Mouse (Mus musculus) adrenal gland, adult 18-20 months (tissue): ENCODE results near the gene Tigar. TPM values are rescaled to one million over a fixed set of nuclear protein-coding genes. Genes with fewer than 3 reads are reported as not detected.

ENCODE experiments used
- DNase-seq, 2 experiments: peaks; one replicate each; pipeline ENCODE4 v3.0.0; 2021 to 2022; ENCODE audit warnings: low spot score in 2 of 2
- long read RNA-seq, 2 experiments: library from polyadenylated mRNA; stranded (forward); transcript quantifications; one replicate each; pipeline ENCODE4 v2.0.0; 2021
- total RNA-seq, 2 experiments: library from RNA; stranded (reverse); gene quantifications; 1 replicate in 1 of 2; 2 replicates in 1 of 2; pipeline ENCODE4 v1.2.3; 2021

The Tigar gene
- 10 to 100 TPM; 16.5 to 21.9 TPM for total RNA-seq
- long read RNA-seq, experiment 1, transcript Tigar-201 (6 exons, 3,651 nt) = major isoform, 6 of 8 reads
- long read RNA-seq, experiment 1, partial matches to known transcripts = 1 of 8 reads
- long read RNA-seq, experiment 1, other reads (novel, unspliced or antisense) = 1 of 8 reads
- long read RNA-seq, experiment 2, transcript Tigar-201 (6 exons, 3,651 nt) = major isoform, 5 of 8 reads
- long read RNA-seq, experiment 2, partial matches to known transcripts = 0 of 8 reads
- long read RNA-seq, experiment 2, other reads (novel, unspliced or antisense) = 3 of 8 reads

DNA sequence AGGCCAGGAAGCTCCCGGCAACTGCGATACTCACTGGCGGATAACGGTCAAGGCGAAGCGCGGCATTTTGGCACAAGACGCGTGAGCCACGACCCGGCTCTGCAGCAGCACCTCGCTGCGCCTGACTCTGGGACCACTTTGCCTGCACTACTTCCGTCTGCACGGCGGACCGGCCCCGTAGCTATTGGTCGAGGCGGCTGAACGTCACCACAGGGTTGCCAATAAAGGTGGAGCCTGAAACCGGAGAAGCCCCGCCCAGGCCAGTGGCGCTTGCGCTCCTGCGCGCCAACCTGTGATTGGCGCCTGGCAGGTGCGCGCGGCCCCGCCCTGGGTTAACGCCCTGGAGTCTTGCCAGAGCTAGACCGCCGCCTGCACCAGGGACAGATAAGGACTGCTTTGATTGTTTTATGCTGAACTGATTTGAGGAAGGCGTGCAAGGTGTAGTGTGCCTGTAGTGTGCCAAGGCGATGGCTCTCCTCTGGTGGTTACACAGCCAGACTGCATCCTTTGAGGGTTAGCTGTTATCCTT is at the start of gene Tigar:
Tigar (minus strand) TSS at position 156 of the 529 bp plus-strand sequence.
- DNase-seq = peak; percentile 82 to 88

DNA sequence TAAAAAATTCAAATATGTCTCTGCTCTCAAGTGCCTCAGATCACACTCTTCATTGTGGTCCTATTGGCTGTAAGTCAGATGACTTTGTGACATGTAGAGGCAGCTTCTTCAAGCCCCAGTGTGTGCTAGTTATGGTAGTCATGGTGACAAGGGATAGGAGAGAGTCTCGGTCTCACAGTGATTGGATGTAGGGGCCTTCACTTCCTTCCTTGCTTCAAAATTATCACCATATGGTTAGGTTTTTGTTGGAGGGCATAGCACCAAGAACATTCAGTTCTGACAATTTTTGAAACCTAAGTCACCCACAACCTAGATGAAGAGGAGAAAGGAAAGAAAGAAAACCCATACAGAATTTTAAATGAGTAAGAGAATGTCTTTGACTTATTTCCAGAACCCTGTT is 48.0 kb upstream of the Tigar start:
- no peak for DNase-seq

DNA sequence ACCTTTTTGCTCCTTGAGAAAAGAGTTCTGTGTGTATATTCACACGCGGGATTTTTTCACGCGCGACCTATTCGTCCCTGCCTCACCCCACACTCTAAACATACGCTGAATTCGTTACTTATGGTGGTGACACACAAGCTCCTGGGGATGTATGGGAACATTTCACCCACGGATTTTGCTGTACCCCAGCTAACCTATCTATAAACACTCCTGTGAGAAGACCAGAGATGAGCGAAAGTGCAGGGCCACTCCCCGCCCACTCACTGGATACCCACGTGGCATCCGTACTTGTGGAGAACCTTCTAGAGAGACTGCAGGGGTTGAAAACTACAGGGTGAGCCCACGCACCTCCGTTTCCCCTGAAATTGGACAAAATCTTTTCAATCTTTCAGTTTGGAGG is 46.1 kb upstream of the Tigar start:
- peak in 1 of 2 experiments; percentile 45 for DNase-seq

DNA sequence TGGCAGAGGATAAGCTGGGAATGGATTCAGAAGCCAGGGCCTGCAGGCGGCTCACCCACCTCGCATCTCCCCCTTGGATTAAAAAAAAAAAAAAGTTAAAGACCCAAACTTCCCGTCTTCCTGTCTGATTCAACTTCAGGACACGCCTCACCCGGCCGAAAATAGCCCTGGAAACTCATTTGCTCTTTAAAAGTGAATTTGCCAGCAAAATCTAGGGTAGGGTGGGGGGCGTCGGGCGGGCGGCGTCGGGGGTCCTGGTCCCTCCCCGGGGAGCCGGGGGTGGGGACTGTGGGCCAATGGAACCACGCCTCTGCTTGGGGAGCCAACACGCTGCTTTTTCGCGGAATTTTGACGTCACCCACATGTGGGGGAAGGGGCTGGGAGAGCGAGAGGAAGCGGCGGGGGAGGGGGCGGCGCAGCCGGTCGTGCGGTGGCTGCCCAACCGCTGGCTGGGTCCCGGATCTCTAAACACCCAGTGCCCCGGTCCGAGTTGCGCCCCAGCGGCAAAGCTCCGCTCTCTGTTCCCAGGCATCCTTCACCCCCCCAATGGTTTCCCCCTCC is 45.4 kb upstream of the Tigar start:
- DNase-seq = peak; percentile 63 to 75

DNA sequence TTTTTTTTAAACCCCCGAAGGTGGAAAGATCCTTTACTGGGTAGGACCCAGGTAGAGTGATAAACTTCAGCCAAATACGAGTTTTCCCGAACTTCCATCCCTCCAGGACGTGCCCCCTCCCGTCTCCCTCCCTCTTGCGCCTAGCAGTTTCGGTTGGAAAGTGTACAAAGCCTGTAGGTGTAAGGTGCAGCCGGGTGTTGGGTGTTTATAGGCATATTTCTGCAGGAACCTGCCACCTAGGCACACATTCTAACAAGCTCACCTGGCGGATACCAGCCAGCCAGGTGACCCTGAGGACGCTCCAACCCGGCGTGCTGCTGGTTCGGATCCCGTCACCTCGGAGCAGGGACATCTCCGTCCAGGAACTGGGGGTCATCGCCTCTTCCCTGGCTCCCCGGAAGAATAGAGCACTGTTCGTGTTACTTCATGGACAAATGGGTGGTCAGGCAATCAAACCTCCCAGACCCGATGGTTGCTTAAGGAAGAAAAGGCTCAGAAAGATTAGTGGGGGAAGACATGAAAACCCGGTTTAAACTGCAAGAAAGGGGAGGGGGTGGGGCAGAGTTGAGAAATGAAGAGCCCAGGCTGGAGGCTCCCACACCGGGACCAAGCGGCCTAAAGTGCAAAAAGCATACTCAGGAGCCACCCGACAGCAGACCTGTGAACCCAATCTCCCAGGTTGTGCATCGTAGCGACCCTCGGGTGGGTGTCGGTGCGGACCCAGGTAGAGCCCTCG is 44.8 kb upstream of the Tigar start:
- DNase-seq = peak in 1 of 2 experiments; percentile 32

DNA sequence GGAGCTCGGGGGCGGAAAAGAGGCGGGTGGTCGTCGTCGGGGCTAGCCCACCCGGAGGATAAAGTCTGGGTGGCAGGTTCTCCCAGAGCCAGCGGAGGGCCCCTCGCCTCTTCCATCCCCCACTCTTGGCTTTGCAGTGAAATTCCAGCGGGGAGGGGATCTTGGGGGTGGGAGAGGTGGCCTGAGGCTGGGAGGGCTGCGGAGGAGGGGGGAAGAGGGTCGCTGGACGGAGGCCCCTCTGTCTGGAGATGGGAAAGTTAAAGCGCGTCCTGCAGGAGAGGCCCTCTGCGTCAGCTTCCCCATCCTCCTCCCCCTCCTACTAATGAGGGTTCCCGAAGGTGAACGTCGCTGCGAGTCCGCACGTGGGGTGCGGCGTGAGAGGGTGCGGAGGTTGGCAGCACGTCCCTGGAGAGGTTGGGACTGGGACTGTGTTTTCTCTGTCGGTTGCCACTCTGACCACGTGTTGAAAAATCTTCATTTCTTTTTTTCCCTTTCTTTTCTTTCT is 44.0 kb upstream of the Tigar start:
- peak; percentile 57 to 69 for DNase-seq

DNA sequence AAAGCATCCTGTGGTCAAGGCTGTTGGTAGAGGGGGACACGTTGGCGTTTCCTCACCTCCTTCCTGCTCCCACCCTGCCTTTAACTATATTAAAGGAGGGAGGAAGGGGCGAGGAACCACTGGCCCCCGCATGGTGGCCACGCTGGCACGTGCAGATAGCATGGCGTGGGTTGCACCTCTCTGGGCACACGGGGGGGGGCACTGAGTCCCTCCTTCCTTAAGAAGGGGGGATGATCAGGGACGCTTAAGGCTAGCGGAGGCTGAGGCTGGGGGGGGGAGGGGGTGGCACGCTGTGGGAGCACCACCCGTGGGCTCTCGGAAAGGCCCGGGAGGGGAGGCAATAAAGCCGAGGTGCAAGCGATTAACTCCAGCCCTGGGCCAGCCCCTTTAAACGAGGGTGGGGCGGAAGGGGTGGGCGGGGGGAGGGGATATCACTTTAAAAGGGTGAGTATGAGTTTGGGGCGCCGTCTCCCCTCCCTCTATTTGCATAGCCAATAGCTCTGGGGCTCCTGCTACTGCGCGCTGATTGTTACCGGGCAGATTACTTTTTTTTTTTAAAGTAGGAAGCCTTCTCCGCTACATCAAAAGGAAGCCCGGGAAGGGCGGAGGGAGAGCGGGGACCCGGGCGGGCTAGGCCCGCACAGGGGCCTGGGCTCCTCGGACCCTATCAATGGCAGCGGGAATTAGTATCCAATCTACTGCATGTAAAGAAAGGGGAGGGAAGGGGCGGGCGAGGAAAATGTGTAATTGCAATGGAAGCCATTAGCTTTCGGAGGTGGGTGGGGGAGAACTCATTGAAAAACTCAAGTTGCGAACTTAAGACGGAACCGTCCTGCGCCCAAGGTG is 43.0 kb upstream of the Tigar start, which contains the start of gene Ccnd2:
Ccnd2 (minus strand) TSS at position 88 of the 846 bp plus-strand sequence.
- DNase-seq = peak; percentile 52 to 62

DNA sequence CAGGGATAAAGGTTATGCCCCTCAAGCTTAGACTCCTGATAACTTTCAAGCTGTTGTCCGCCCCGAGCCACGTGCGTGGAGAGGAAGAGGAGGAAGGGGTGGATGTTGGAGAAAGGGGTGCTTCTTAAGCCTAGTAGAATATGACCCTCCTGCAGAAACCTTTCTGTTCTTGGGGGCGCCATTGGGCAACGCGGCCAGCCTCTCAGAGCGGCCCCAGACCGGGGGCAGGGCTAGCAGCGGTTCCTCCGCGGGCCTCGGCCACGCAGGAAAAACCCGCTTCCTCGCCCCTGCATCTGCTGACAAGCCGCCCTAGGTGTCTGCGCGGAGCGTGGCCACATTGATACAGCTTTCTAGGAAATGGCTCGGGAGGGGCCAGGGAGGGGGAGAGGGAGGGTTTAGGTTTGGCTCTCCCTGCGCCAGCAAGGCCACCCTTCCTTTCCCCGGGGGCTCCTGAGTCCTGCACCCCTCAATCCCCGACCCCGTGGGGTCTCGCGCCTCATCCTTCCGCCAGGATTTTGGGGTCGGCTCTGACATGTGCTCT is 42.3 kb upstream of the Tigar start:
- DNase-seq = peak; percentile 53 to 61

DNA sequence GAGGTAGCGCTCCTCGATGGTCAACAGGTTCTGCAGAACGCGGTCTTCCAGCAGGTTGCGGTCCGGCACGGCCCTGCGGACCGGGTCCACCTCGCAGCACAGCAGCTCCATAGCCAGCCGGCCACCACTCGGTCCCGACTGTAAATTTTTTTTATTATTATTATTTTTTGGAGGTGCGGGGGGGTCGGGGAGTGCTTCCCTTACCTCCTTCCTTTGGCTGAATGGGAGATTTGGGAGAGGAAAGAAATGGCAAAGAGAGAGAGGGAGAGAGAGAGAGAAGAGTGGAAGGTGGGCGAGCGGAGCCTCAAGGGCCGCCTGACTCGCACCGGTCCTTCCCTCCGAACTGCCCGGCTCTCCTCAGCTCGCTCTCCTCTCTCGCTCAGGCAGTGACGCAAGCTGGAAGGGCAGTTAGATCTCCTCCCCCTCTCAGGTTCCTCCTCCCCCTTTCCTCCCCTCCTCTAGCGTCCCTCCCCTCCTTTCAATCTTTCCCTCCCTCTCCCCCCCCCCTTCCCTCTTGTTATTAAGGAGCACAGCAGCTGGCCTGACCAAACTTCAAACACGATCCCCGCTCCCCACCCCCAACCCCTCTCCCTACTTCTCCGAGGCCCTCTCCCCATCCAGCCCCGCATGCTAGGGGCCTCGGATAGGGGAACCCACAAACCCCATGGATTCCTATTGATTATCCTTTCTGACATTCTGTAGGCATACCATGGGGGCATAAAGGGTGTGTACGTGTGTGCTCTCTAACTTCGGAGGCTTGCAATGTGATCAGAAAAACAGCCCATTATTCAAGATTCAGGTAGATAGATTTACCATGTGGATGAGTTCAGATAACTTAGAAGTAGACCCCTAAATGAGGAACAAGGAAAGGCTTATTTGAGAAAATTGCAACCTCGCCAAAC is 41.6 kb upstream of the Tigar start:
- peak; percentile 83 to 89 for DNase-seq

DNA sequence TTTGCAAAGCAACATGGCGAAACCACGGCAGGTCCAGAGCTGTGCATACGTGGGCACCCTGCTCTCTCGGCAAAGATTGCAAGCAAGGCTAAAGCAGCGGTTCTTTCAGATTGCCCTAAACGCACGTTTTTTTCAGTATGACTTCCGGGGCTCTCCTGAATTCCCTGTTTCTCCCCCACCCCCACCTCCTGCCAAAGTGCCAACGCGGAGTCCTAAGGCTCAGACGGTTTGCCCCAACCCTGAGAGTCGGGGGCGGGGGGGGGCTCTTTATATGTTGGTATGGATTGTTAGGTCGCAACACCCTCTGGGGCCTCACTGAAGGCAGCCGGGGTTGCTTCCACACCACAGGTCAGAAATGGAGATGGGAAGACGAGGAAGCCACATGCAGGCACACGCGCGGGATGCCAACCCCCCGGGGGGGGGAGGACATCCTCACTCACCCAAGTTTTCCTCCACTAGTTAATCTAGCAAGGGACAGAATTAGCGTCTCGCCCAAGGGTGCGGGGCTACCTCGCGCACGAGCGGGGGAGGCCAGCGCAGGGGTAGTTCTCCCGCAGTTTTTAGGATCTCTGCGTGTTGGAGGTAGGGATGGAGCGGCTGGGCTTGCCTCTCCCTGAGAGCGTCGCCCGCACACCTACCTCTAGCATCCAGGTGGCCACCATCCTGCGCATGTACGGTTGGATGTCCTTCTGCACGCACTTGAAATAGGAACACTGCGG is 40.7 kb upstream of the Tigar start:
- peak in 1 of 2 experiments; percentile 47 for DNase-seq

DNA sequence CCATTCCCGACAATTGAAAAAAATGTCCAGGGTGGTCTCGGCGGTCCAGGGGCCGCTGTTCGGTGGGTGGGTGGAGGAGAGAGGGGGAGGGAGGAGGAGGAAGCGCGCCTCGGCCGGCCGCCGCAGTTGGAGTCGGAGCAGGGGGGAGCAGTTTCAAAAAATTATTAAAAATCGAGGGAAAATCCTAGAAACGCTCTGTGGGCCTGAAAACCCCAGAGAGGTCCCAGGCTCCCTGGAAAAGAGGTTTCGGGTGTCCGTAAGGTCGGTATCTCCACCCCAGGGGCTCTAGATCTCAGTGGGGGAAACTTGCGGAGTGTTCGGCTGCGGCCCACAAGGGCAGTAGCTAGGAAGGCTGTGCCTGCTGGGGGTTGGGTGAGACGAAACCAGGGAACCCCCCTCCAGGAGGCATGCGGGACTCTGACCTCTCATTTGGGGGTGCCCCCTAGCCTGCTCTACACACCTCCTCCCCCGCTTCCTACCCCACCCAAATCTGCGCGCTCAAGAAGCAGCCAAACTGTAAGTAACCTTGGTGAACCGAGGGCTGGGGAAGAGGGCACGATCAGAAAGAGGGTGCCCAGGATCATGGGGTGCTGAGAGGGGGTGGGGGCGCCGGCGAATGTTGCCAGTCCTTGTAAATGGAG is 40.1 kb upstream of the Tigar start:
- DNase-seq = peak; percentile 52 to 56

DNA sequence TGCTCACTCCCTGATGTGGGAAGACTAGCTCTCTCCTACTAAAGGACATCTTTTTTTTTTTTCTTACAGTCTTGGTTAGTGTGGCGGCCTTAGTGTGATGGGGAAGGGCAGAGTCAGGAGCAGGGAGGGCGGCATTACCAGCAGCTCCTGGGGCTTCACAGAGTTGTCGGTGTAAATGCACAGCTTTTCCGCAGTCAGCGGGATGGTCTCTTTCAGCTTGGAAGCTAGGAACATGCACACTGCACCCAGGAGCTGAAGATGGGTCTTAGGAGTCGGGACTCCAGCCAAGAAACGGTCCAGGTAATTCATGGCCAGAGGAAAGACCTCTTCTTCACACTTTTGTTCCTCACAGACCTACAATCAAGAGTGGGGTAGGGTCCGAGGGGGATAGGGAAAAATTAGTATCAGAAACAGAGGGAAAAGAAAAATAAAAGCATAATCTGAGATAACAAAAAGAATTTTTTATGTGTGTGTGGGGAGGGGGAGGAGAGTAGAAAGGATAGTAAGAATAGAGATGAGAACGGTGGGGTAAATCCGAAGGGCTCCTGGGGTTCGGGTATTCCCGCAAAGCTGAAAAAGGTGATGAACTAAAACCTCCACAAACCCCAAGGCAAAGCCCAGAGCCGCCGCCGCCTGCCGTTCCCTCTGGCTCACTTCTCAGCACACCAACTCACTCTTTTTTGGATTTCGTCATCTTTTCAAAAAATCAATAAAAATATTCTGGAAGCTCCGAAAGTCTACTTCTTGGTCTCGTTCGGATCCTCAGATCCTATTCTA is 39.4 kb upstream of the Tigar start:
- DNase-seq = peak in 1 of 2 experiments; percentile 42

DNA sequence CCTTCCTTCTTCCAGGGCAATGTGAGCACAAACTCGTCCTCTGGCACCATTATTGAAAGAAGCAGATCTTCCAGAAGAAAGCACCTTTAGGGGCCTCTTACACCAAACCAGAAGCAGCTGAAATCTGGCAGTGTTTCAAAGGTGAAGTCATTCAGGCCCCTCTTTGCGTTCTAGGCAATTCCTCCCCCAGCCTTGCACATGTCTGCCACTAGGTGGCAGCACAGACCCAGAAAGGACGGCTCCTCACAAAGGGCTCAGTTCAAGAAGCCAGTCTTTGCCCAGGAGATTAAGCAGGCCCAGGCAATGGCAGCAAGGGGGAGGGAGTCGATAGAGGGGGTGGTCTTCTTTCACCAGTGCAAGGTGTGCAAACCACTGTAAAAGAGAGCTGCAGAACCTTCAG is 38.3 kb upstream of the Tigar start:
- DNase-seq = peak; percentile 86 to 87

DNA sequence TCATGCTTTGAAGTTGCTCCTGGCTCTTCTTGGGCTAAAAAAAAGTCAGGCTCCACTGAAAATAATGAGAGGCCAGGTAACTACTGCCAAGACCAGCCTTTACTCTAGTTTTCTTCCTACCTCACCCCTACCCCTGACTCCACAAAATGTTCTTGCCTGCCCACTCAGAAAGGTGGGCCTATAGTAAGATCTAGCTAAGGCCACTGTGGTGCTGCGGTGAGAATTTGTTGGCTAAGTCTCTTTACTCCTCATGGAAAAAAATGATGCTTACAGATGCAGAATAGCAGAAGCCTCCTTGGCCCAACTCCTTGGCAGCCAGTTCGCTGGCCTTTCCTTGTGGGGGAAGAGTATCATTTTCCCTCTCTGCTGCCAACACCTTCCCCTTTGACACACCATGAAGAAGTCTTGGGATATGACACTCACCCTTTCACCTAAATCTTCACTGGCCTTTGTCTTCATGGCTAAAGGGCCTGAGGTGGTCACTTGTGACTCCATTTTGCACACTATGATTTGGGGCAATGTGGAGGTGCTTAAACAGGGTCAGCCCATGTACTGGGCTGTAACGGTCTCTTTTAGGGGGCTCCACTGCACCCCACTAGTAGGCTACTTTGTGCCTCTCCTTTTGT is 37.1 kb upstream of the Tigar start:
- no peak for DNase-seq

DNA sequence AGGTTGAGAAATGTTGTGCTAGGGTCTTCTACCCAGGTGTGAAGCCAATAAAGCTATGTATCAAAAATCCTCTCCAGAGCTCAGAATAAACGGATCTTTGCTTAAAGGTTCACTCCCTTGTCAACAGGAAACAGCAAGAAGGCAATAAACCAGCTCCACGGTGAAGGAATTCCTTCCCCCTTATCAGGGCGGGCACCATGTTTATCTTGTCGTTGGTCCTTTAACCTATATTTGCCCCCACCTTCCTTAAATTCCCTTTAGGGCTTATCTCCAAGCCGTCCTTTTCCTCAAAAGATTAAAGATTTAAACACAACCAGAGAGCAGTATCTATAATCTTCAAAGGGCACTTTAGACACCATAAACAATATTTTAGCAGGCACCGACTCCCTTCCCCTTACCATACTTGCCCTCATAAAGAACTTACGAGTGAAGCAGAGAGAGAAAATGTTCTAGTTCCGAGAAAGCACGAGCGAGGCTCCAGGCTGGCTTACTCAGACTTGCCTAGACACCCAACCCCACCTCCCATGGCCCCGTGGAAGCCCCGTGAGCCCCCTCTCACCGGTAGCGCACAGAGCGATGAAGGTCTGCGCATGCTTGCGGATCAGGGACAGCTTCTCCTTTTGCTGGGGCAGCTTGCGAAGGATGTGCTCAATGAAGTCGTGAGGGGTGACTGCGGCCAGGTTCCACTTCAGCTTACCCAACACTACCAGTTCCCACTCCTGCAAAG is 36.3 kb upstream of the Tigar start:
- DNase-seq = no peak

DNA sequence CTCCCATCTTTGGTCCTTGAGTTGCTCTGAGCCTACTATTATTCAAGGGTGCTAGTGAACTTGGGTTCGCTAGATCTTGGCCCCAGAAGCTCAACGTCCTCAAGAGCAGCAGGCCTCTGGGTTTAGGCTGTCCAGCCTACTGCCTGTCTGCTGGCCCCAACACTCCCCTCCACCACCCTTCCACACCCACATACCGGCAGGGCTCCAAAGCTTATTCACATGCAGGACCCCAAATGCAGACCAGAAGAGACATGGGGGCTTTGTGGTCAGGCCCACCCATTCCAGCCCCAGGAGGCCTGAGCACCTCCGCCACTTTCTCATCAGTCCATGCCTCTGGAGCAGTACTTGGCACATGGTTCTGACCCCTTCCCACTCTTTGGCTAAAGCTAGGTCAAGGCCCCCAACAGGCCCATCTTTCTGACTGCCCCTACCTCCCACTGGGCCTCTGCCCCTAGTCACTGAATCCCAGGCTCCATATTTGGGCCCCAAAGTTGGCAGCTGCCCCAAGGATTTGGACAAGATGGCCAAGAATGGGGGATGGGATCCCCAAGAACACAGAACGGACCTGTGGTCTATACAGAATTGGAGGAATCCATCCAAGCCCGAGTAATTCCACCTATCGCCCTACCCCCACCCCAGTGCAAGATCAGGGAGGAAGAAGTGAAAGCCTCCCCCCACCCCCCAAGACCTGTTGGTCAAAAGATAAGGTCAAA is 34.4 kb upstream of the Tigar start:
- no peak for DNase-seq
